Mouse (Mus musculus): ENCODE measurements around the gene Sigmar1.
"Not testable (repeated sequence)": the region's sequence is repeated elsewhere in the genome, so short reads cannot be mapped to it uniquely, and the experiment has no call there.

- not testable (repeated sequence) for TF ChIP-seq POLR2A (IDR thresholded peaks at IDR 0.05; ENCODE audit: extremely low read depth, insufficient read depth, low read length); CTCF (IDR thresholded peaks at IDR 0.05; ENCODE audit: low read depth, low read length)
Observed at GRCm38 (mm10) chr4:41695800-41696199, 60.2 kb downstream of the Sigmar1 start.
